Mouse (Mus musculus) embryonic fibroblast, embryonic 13.5 days (primary cell): ENCODE results near the gene Rnf215.

Experiments used
- CTCF ChIP-seq: IDR thresholded peaks from 2 replicates; pipeline ENCODE4 v1.5.1; 2011; ENCODE audit warnings: mild to moderate bottlenecking, control low read depth, low read length, moderate library complexity, borderline replicate concordance; ENCODE audit not compliant: insufficient read depth
- POLR2A ChIP-seq: IDR thresholded peaks from 2 replicates; pipeline ENCODE4 v1.6.1; 2011; ENCODE audit warnings: low read depth, mild to moderate bottlenecking, control low read depth, low read length, moderate library complexity

- TF ChIP-seq POLR2A (no peak), CTCF (no peak)
Observed at GRCm38 (mm10) chr11:4187318-4187700, 52.3 kb downstream of the Rnf215 start.
